In genomic region chr9:86079275-86079674, GRCm38 (mm10) we compare ENCODE assay signal across 12 mouse cellular contexts.
"Had no signal": no experiment of that assay in that cellular context is flagged by ENCODE, and none has a peak within 500 bp of the region (broad histone marks: within the 10 kb centered on the region; RNA-seq: fewer than 3 reads in every experiment).

No protein-coding gene starts in this region.

- DNase-seq: kidney, adult 18-20 months; kidney, adult 9 months; kidney, postnatal 25 days; liver, embryonic 13.5 days; lung, adult 2 months; lung, postnatal 10 days; lung, postnatal 36 days; right cerebral cortex, adult 18-20 months; right cerebral cortex, postnatal 14 days; spleen, adult 18-20 months; thymus, adult 18-20 months; thymus, postnatal 36 days had no signal
